Mouse (Mus musculus): ENCODE data around the gene Myl6. TPM values are rescaled to one million over a fixed set of nuclear protein-coding genes. Genes with fewer than 3 reads are reported as not detected.

Myl6 gene
- polyA plus RNA-seq, 1 experiment from 2014 or later: 1,001 TPM

- no peak overlapping the region for H3K9ac ChIP-seq
- no peak for ATAC-seq (ENCODE audit: insufficient number of reproducible peaks, insufficient read depth, low FRiP score, low TSS enrichment, low read depth)
- H3K9me3 ChIP-seq: no peaks in the 10 kb centered on the region
- H3K4me2 ChIP-seq: no peak overlapping the region
- H3K27me3 ChIP-seq: no peaks in the 10 kb centered on the region
- WGBS: 90% methylated on average over 22 of the region's 22 CpGs
- H3K4me3 ChIP-seq: no peak overlapping the region
- H3K27ac ChIP-seq: no peak overlapping the region
- peaks cover 25% of the 10 kb centered on the region for H3K4me1 ChIP-seq
- H3K36me3 ChIP-seq: peaks cover 86% of the 10 kb centered on the region
These were observed 5.9 kb downstream of the Myl6 start for GRCm38 (mm10) chr10:128487861-128488712.

- 90% methylated on average over 7 of the region's 7 CpGs for WGBS
- Histone ChIP-seq H3K9me3 (no peaks in the 10 kb centered on the region), H3K4me2 (no peak overlapping the region), H3K36me3 (peaks cover 97% of the 10 kb centered on the region), H3K27ac (no peak overlapping the region), H3K4me3 (no peak overlapping the region), H3K4me1 (peaks cover 13% of the 10 kb centered on the region), H3K27me3 (no peaks in the 10 kb centered on the region), H3K9ac (no peak overlapping the region)
- no peak for ATAC-seq (ENCODE audit: insufficient number of reproducible peaks, insufficient read depth, low FRiP score, low TSS enrichment, low read depth)
These were observed 7.6 kb downstream of the Myl6 start for GRCm38 (mm10) chr10:128486370-128486769.

- 86% methylated on average over 12 of the region's 12 CpGs for WGBS
- peaks cover 93% of the 10 kb centered on the region for H3K36me3 ChIP-seq
- no peak overlapping the region for H3K9ac ChIP-seq
- no peak overlapping the region for H3K4me2 ChIP-seq
- no peaks in the 10 kb centered on the region for H3K4me1 ChIP-seq
- H3K27ac ChIP-seq: no peak overlapping the region
- ATAC-seq (ENCODE audit: insufficient number of reproducible peaks, insufficient read depth, low FRiP score, low TSS enrichment, low read depth): no peak
- no peak overlapping the region for H3K4me3 ChIP-seq
- no peaks in the 10 kb centered on the region for H3K27me3 ChIP-seq
- H3K9me3 ChIP-seq: no peaks in the 10 kb centered on the region
These were observed 19.6 kb downstream of the Myl6 start for GRCm38 (mm10) chr10:128474366-128474765.

GRCm38 (mm10) chr10:128460270-128460630, 33.7 kb downstream of the Myl6 start:
- H3K27me3 ChIP-seq: no peaks in the 10 kb centered on the region
- peaks cover 13% of the 10 kb centered on the region for H3K4me1 ChIP-seq
- no peak for ATAC-seq (ENCODE audit: insufficient number of reproducible peaks, insufficient read depth, low FRiP score, low TSS enrichment, low read depth)
- peak overlapping the region; percentile 77 for H3K4me3 ChIP-seq
- peaks cover 38% of the 10 kb centered on the region for H3K36me3 ChIP-seq
- H3K27ac ChIP-seq: no peak overlapping the region
- WGBS: 3% methylated on average over 5 of the region's 5 CpGs
- H3K9ac ChIP-seq: peak overlapping the region; percentile 98
- H3K4me2 ChIP-seq: peak overlapping the region; percentile 89
- H3K9me3 ChIP-seq: no peaks in the 10 kb centered on the region

GRCm38 (mm10) chr10:128459409-128460269, 34.3 kb downstream of the Myl6 start:
- WGBS: 1% methylated on average over 31 of the region's 67 CpGs

GRCm38 (mm10) chr10:128458719-128459408, 35.1 kb downstream of the Myl6 start, which contains the start of gene Smarcc2:
Smarcc2 (plus strand) TSS chr10:128459248.
- peak; percentile 72 for ATAC-seq (ENCODE audit: insufficient number of reproducible peaks, insufficient read depth, low FRiP score, low TSS enrichment, low read depth)
- H3K27ac ChIP-seq: peak within 1 kb of the TSS; percentile 93
- H3K9me3 ChIP-seq: no peaks in the 10 kb centered on the region
- peak within 1 kb of the TSS; percentile 98 for H3K9ac ChIP-seq
- peaks cover 24% of the 10 kb centered on the region for H3K36me3 ChIP-seq
- WGBS: under 1% methylated on average over 74 of the region's 86 CpGs
- H3K4me1 ChIP-seq: peaks cover 13% of the 10 kb centered on the region
- peak within 1 kb of the TSS; percentile 89 for H3K4me2 ChIP-seq
- H3K4me3 ChIP-seq: peak within 1 kb of the TSS; percentile 77
- no peaks in the 10 kb centered on the region for H3K27me3 ChIP-seq

More at GRCm38 (mm10) chr10:128459409-128460269, 34.3 kb downstream of the Myl6 start:
- peak overlapping the region; percentile 98 for H3K9ac ChIP-seq
- peak overlapping the region; percentile 93 for H3K27ac ChIP-seq
- peak; percentile 40; the same call in 1 of the 2 replicates for ATAC-seq (ENCODE audit: insufficient number of reproducible peaks, insufficient read depth, low FRiP score, low TSS enrichment, low read depth)
- H3K4me2 ChIP-seq: peak overlapping the region; percentile 89
- H3K9me3 ChIP-seq: no peaks in the 10 kb centered on the region
- H3K4me3 ChIP-seq: peak overlapping the region; percentile 77
- peaks cover 32% of the 10 kb centered on the region for H3K36me3 ChIP-seq
- peaks cover 13% of the 10 kb centered on the region for H3K4me1 ChIP-seq
- no peaks in the 10 kb centered on the region for H3K27me3 ChIP-seq

GRCm38 (mm10) chr10:128458348-128458718, 35.6 kb downstream of the Myl6 start:
- Histone ChIP-seq H3K9me3 (no peaks in the 10 kb centered on the region), H3K27me3 (no peaks in the 10 kb centered on the region), H3K4me3 (peak overlapping the region; percentile 77), H3K4me2 (peak overlapping the region; percentile 89), H3K36me3 (peaks cover 19% of the 10 kb centered on the region), H3K4me1 (peaks cover 13% of the 10 kb centered on the region), H3K27ac (peak overlapping the region; percentile 93), H3K9ac (peak overlapping the region; percentile 98)
- ATAC-seq (ENCODE audit: insufficient number of reproducible peaks, insufficient read depth, low FRiP score, low TSS enrichment, low read depth): peak; percentile 65
- WGBS: under 1% methylated on average over 29 of the region's 29 CpGs

- 77% methylated on average over 6 of the region's 6 CpGs for WGBS
- H3K27me3 ChIP-seq: no peaks in the 10 kb centered on the region
- no peak overlapping the region for H3K27ac ChIP-seq
- no peak overlapping the region for H3K9ac ChIP-seq
- 0 out of 2 replicates have a peak overlapping the region, but pooled peaks have one; percentile 77 for H3K4me3 ChIP-seq
- H3K36me3 ChIP-seq: peaks cover 13% of the 10 kb centered on the region
- no peak for ATAC-seq (ENCODE audit: insufficient number of reproducible peaks, insufficient read depth, low FRiP score, low TSS enrichment, low read depth)
- H3K9me3 ChIP-seq: no peaks in the 10 kb centered on the region
- peaks cover 13% of the 10 kb centered on the region for H3K4me1 ChIP-seq
- peak overlapping the region; percentile 89 for H3K4me2 ChIP-seq
These were observed 36.3 kb downstream of the Myl6 start for GRCm38 (mm10) chr10:128457676-128458075.

- Histone ChIP-seq H3K4me3 (peak overlapping the region; percentile 26), H3K27ac (no peak overlapping the region), H3K27me3 (no peaks in the 10 kb centered on the region), H3K4me2 (peak overlapping the region; percentile 44), H3K36me3 (no peaks in the 10 kb centered on the region), H3K9ac (no peak overlapping the region), H3K9me3 (no peaks in the 10 kb centered on the region), H3K4me1 (peaks cover 3% of the 10 kb centered on the region)
- WGBS: 3% methylated on average over 6 of the region's 6 CpGs
- no peak for ATAC-seq (ENCODE audit: insufficient number of reproducible peaks, insufficient read depth, low FRiP score, low TSS enrichment, low read depth)
These were observed 38.7 kb downstream of the Myl6 start for GRCm38 (mm10) chr10:128455280-128455679.

- H3K4me3 ChIP-seq: no peak overlapping the region
- no peaks in the 10 kb centered on the region for H3K4me1 ChIP-seq
- H3K9ac ChIP-seq: no peak overlapping the region
- no peaks in the 10 kb centered on the region for H3K27me3 ChIP-seq
- H3K36me3 ChIP-seq: no peaks in the 10 kb centered on the region
- H3K9me3 ChIP-seq: no peaks in the 10 kb centered on the region
- no peak overlapping the region for H3K27ac ChIP-seq
- no peak for ATAC-seq (ENCODE audit: insufficient number of reproducible peaks, insufficient read depth, low FRiP score, low TSS enrichment, low read depth)
- no peak overlapping the region for H3K4me2 ChIP-seq
- 68% methylated on average over 3 of the region's 3 CpGs for WGBS
These were observed 39.5 kb downstream of the Myl6 start for GRCm38 (mm10) chr10:128454471-128454870.

GRCm38 (mm10) chr10:128451014-128451413, 42.9 kb downstream of the Myl6 start:
- H3K4me3 ChIP-seq: no peak overlapping the region
- no peaks in the 10 kb centered on the region for H3K27me3 ChIP-seq
- no peaks in the 10 kb centered on the region for H3K9me3 ChIP-seq
- H3K27ac ChIP-seq: no peak overlapping the region
- H3K4me2 ChIP-seq: no peak overlapping the region
- ATAC-seq (ENCODE audit: insufficient number of reproducible peaks, insufficient read depth, low FRiP score, low TSS enrichment, low read depth): no peak
- H3K9ac ChIP-seq: no peak overlapping the region
- 75% methylated on average over 6 of the region's 6 CpGs for WGBS
- H3K4me1 ChIP-seq: no peaks in the 10 kb centered on the region
- H3K36me3 ChIP-seq: no peaks in the 10 kb centered on the region
